Mouse (Mus musculus) embryonic facial prominence, embryonic 14.5 days (tissue): Measurements from ENCODE around the gene Rfxank. TPM values are rescaled to one million over a fixed set of nuclear protein-coding genes. Genes with fewer than 3 reads are reported as not detected.
A peak's percentile ranks its signal among the peaks of the same experiment; 100 is the strongest.

Experiments used
- ATAC-seq: fragments of 200-750 bp; cut with Nextera tagmentation; 2 replicates; pipeline ENCODE4 v1.8.0; 2017; ENCODE audit warnings: low read depth, moderate number of reproducible peaks, moderate TSS enrichment
- DNase-seq: peaks from one replicate; pipeline ENCODE4 v3.0.0-alpha.2; 2015; ENCODE audit warnings: low spot score
- H3K27ac ChIP-seq: fragments of 300-500 bp; sonication (generic); replicated peaks from 2 replicates; pipeline ENCODE4 v1.5.1; 2014; ENCODE audit warnings: low read depth, mild to moderate bottlenecking, low read length, moderate library complexity
- H3K27me3 ChIP-seq: fragments of 300-500 bp; sonication (generic); replicated peaks from 2 replicates; pipeline ENCODE4 v1.6.1; 2014; ENCODE audit warnings: low read length; ENCODE audit not compliant: control insufficient read depth, insufficient read depth
- H3K36me3 ChIP-seq: fragments of 300-500 bp; sonication (generic); 2 replicates; pipeline ENCODE4 v1.6.1; 2014; ENCODE audit warnings: low read length, mixed read lengths; ENCODE audit not compliant: control insufficient read depth, insufficient read depth
- H3K4me1 ChIP-seq: fragments of 300-500 bp; sonication (generic); 2 replicates; pipeline ENCODE4 v1.6.1; 2014; ENCODE audit warnings: antibody characterized with exemption, low read length; ENCODE audit not compliant: control insufficient read depth, insufficient read depth
- H3K4me2 ChIP-seq: fragments of 300-500 bp; sonication (generic); 2 replicates; pipeline ENCODE4 v1.6.1; 2014; ENCODE audit warnings: low read depth, mild to moderate bottlenecking, low read length, moderate library complexity, mixed read lengths
- H3K4me3 ChIP-seq: fragments of 300-500 bp; sonication (generic); 2 replicates; pipeline ENCODE4 v1.5.1; 2014; ENCODE audit warnings: low read depth, mild to moderate bottlenecking, low read length
- H3K9ac ChIP-seq: fragments of 300-500 bp; sonication (generic); 2 replicates; pipeline ENCODE4 v1.6.1; 2014; ENCODE audit warnings: low read depth, mild to moderate bottlenecking, low read length, moderate library complexity, mixed read lengths
- H3K9me3 ChIP-seq: fragments of 300-500 bp; sonication (generic); 2 replicates; pipeline ENCODE4 v1.6.1; 2016; ENCODE audit warnings: low read length; ENCODE audit not compliant: control insufficient read depth
- WGBS: fragments of 180-500 bp; shearing (Covaris S2); extraction: QIAGEN DNeasy Blood & Tissue Kit; methylation state at CpG from one replicate; pipeline ENCODE4 v1.1.7; 2014; 5-methylcytosine and 5-hydroxymethylcytosine counted together
- polyA plus RNA-seq: library from polyadenylated mRNA; unstranded; fragments of >200 nt; fragmentation: Nextera tagmentation; extraction: Ambion mirVana; gene quantifications from 2 replicates; pipeline ENCODE4 v1.2.1, GENCODE M21; 2014

Gene Rfxank
- 13.0 and 17.1 TPM in 2 replicates for polyA plus RNA-seq

DNA sequence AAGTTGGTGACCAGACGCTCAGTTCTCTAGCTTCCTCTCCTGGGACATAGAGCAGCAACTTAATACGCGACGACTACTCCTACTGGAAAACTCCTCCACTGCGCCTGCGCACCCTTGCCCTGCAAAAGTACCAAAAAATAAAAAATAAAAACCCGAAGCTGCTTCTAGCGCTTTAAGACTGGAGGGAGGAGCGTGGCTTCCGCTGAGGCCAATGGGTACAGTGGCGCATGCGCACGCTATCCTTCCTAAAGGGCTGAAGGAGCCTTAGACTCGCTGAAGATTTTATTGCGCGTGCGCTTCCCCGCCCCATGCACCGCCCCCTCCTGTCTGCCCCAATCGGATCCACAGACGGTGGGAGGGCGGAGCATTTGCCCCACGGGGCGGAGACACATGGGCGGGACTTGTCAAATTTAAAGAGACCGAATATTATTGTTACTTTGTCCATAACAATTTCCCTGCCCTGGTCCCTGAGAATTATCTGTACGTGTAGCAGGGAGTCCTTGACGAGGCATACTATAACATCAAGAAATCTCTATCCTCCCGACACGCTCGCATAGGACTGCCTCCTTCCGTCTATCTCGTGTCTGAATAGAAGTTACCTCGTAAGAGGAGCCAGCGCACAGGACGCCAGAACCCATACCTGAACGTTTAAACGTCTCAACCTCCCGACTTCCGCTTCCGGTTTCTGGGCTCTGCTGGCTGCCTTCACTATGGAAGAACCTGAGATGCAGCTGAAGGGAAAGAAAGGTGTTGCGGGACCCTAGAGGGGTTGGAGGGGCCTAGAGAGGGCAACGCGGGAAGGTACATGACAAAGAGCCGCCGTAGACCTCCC lies at the start of gene Rfxank, which contains the start of the genes Borcs8 and Mef2b:
Gene Rfxank, minus strand, starts transcription at position 129 of the 832 bp plus-strand sequence.
Gene Borcs8, plus strand, starts transcription at position 474 of the 832 bp plus-strand sequence.
Gene Mef2b, plus strand, starts transcription at position 686 of the 832 bp plus-strand sequence.
- H3K27me3 ChIP-seq = no peaks in the 10 kb centered on the region
- no peaks in the 10 kb centered on the region for H3K9me3 ChIP-seq
- H3K4me3 ChIP-seq = peak within 1 kb of the TSS; percentile 56
- H3K9ac ChIP-seq = peak within 1 kb of the TSS; percentile 72
- DNase-seq = peak; percentile 100
- peaks cover 43% of the 10 kb centered on the region for H3K36me3 ChIP-seq
- H3K4me2 ChIP-seq = peak within 1 kb of the TSS; percentile 62
- H3K27ac ChIP-seq = peak within 1 kb of the TSS; percentile 72
- peak; percentile 98 for ATAC-seq
- WGBS = under 1% methylated on average over 46 of the region's 46 CpGs
- H3K4me1 ChIP-seq = peaks cover 12% of the 10 kb centered on the region

DNA sequence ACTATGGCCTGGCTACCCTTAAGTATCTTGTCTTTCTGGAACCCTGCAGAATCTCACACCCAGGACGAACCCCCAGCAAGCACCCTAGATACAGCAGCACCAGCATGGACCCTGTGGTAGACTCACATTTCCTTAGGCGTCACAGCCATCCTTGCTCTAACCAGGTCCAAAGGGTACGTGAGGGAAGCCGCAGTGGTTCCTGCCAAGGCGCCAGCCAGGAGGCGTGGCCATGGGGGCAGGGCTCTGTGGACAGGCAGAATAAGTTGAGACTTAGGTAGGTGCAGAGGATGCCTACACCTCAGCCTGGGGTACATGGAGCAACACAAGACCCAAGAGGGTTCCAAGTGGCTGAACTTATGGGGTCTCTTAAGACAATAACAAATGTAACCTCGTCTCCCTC lies 49.8 kb upstream of the Rfxank start:
- Histone ChIP-seq H3K4me1 (no peaks in the 10 kb centered on the region), H3K4me2 (no peak overlapping the region), H3K9ac (no peak overlapping the region), H3K4me3 (no peak overlapping the region), H3K9me3 (no peaks in the 10 kb centered on the region), H3K27ac (no peak overlapping the region), H3K27me3 (no peaks in the 10 kb centered on the region), H3K36me3 (no peaks in the 10 kb centered on the region)
- WGBS = 75% methylated on average over 7 of the region's 7 CpGs
- no peak for ATAC-seq
- DNase-seq = no peak

DNA sequence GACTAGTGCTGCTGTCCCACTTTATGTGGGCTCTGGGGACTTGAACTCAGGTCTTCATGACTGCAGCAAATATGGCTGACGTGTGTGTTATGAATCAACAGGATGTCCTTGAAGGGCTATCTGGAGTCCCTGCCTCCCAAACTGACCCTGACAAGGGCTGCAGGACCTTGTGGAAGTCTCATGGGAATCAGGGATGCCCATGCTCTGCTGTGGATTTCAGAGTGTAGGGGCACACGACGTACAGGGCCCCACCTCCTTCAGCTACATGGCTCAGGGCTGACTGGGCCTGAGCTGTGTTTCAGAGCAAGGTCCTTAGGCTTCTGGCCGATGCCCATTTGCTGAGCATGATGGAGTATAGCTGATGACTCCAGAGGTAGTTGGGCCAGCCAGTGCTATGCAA lies 44.2 kb upstream of the Rfxank start:
- H3K4me1 ChIP-seq = no peaks in the 10 kb centered on the region
- no peaks in the 10 kb centered on the region for H3K9me3 ChIP-seq
- ATAC-seq (no peak), DNase-seq (no peak)
- no peak overlapping the region for H3K9ac ChIP-seq
- H3K36me3 ChIP-seq = peaks cover 44% of the 10 kb centered on the region
- H3K27ac ChIP-seq = no peak overlapping the region
- H3K27me3 ChIP-seq = no peaks in the 10 kb centered on the region
- H3K4me2 ChIP-seq = no peak overlapping the region
- no peak overlapping the region for H3K4me3 ChIP-seq
- 83% methylated on average over 4 of the region's 4 CpGs for WGBS

DNA sequence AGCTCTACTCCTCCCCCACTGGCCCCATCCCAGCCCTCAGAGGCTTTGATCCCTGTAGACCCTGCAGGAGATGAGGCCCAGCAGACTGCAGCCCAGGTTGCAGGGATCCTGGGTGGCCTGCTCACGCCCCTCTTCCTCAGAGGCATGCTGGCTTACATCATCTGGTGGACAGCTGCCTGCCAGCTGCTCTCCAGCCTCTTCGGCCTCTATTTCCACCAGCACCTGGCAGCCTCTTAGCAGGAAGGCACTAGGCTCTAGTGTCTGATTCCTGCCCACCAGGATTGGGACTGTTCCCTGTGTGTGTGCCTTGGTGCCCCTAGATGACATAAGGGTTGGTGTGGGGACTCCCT lies 42.9 kb upstream of the Rfxank start:
- peak; percentile 54; the same call in 1 of the 2 replicates for ATAC-seq
- DNase-seq = peak; percentile 34
- H3K36me3 ChIP-seq = peaks cover 55% of the 10 kb centered on the region
- H3K4me3 ChIP-seq = no peak overlapping the region
- 49% methylated on average over 2 of the region's 2 CpGs for WGBS
- H3K27me3 ChIP-seq = no peaks in the 10 kb centered on the region
- no peaks in the 10 kb centered on the region for H3K4me1 ChIP-seq
- no peak overlapping the region for H3K27ac ChIP-seq
- H3K9me3 ChIP-seq = no peaks in the 10 kb centered on the region
- H3K9ac ChIP-seq = no peak overlapping the region
- H3K4me2 ChIP-seq = no peak overlapping the region

DNA sequence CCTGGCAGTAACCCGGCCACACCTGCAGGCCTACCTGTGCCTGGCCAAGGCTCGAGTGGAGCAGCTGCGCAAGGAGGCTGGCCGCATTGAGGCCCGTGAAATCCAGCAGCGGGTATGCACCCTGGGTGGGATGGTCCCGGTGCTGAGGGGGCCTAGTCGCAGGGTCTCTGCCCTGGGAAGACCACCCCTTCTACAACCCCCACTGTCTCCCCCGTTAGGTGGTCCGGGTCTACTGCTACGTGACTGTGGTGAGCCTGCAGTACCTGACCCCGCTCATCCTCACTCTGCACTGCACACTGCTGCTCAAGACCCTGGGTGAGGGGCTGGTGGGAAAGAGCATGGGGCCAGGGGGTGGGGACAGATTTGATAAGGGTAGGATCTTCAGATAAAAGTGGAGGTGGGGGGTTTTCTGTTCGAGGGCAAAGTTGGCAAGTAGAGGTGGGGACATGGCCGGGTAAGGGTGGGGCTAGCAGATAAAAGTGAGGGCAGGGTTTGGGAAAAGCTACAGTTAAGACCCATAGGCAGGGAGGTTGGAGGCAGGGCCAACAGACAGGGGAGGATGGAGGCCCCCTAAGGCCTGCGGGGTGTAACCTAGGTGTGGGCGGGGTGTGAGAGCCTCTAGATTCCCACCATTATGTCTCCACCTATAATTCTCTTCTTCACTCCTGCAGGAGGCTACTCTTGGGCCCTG lies 42.4 kb upstream of the Rfxank start:
- no peak overlapping the region for H3K27ac ChIP-seq
- no peaks in the 10 kb centered on the region for H3K4me1 ChIP-seq
- no peaks in the 10 kb centered on the region for H3K27me3 ChIP-seq
- H3K36me3 ChIP-seq = peaks cover 59% of the 10 kb centered on the region
- 82% methylated on average over 16 of the region's 16 CpGs for WGBS
- DNase-seq (no peak), ATAC-seq (peak; percentile 24; the same call in 1 of the 2 replicates)
- no peak overlapping the region for H3K9ac ChIP-seq
- H3K9me3 ChIP-seq = no peaks in the 10 kb centered on the region
- no peak overlapping the region for H3K4me3 ChIP-seq
- H3K4me2 ChIP-seq = no peak overlapping the region

DNA sequence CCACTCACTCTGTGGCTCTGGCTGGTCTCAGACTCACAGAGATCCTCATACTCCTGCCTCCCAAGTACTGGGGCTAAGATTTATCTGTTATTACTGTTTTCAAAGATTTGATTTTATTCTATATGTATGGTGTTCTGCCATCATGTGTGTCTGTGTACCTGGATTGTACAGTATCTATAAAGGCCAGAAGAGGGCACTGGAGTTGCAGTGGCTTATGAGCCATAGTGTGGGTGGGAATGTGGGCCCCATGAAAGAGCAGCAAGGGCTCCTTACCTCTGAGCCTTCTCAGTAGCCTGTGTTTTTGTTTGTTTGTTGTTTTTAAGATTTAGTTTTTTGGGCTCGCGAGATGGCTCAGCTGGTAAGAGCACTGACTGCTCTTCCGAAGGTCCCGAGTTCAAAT lies 40.1 kb upstream of the Rfxank start:
- no peak for ATAC-seq
- Histone ChIP-seq H3K4me3 (no peak overlapping the region), H3K36me3 (peaks cover 59% of the 10 kb centered on the region), H3K27me3 (no peaks in the 10 kb centered on the region), H3K27ac (no peak overlapping the region), H3K9me3 (no peaks in the 10 kb centered on the region), H3K4me2 (no peak overlapping the region), H3K9ac (no peak overlapping the region), H3K4me1 (no peaks in the 10 kb centered on the region)
- no peak for DNase-seq
- 95% methylated on average over 4 of the region's 4 CpGs for WGBS

DNA sequence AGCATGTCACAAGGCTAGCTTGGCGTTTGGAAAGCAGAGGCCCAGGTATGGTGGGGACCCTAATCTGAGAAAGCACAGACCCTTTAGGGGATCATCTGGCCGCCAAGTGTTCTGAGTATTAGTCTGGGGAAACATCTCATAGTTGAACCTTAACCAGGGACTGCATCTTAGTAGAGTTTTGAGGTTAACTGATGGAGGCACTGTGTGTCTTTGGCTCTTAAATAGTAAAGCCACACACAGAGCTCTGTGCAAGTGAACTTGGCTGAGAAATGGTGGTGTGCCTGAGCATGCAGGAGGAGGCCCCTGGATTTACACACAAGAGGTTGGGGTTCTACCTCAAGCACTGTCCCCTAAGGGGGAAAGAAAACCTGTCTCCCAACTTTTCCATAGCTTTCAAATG lies 39.3 kb upstream of the Rfxank start:
- peaks cover 57% of the 10 kb centered on the region for H3K36me3 ChIP-seq
- H3K27ac ChIP-seq = no peak overlapping the region
- WGBS = 93% methylated on average over 2 of the region's 2 CpGs
- 0 out of 2 replicates have a peak, but pooled peaks cover 3% of the 10 kb centered on the region for H3K4me1 ChIP-seq
- no peak overlapping the region for H3K4me3 ChIP-seq
- H3K9ac ChIP-seq = no peak overlapping the region
- no peak overlapping the region for H3K4me2 ChIP-seq
- H3K9me3 ChIP-seq = no peaks in the 10 kb centered on the region
- ATAC-seq = no peak
- DNase-seq = no peak
- H3K27me3 ChIP-seq = no peaks in the 10 kb centered on the region

DNA sequence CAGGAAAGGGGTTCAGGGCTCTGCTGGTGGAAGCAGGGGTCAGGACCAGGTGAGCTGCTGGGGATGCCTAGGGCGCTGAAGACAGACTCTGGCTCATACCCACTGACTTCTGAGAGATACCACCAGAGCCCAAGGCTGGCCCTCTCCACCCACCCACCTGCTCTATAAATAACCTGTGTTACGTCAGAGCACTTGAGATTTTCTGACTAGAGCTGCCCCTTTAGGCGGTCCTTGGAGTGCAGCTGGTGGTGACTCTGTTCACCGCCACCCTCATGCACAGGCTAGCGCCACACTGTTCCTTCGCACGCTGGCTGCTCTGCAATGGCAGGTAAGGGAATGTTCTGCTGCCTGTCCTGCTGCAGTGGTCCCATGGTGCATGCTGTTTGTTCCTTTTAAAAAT lies 35.1 kb upstream of the Rfxank start:
- Histone ChIP-seq H3K9ac (no peak overlapping the region), H3K27ac (no peak overlapping the region), H3K36me3 (peaks cover 24% of the 10 kb centered on the region), H3K4me3 (no peak overlapping the region), H3K27me3 (no peaks in the 10 kb centered on the region), H3K4me1 (peaks cover 12% of the 10 kb centered on the region; the same call in 1 of the 2 replicates), H3K9me3 (no peaks in the 10 kb centered on the region), H3K4me2 (no peak overlapping the region)
- no peak for ATAC-seq
- WGBS = 86% methylated on average over 7 of the region's 7 CpGs
- no peak for DNase-seq
